Mouse (Mus musculus) brain, adult 10 weeks (tissue): Measurements from ENCODE around the gene Crat. TPM values are rescaled to one million over a fixed set of nuclear protein-coding genes. Genes with fewer than 3 reads are reported as not detected.

ENCODE experiments used
- polyA plus RNA-seq: library from polyadenylated mRNA; stranded (reverse); fragments of 350-450 nt; fragmentation: Illumina TruSeq; extraction: RNeasy Lipid Tissue Mini Kit (QIAGEN cat#74804); gene quantifications from one replicate; pipeline ENCODE4 v1.2.3, GENCODE M21; 2015; ENCODE audit warnings: low read depth, low replicate concordance

Crat gene
- 31.3 TPM for polyA plus RNA-seq

DNA sequence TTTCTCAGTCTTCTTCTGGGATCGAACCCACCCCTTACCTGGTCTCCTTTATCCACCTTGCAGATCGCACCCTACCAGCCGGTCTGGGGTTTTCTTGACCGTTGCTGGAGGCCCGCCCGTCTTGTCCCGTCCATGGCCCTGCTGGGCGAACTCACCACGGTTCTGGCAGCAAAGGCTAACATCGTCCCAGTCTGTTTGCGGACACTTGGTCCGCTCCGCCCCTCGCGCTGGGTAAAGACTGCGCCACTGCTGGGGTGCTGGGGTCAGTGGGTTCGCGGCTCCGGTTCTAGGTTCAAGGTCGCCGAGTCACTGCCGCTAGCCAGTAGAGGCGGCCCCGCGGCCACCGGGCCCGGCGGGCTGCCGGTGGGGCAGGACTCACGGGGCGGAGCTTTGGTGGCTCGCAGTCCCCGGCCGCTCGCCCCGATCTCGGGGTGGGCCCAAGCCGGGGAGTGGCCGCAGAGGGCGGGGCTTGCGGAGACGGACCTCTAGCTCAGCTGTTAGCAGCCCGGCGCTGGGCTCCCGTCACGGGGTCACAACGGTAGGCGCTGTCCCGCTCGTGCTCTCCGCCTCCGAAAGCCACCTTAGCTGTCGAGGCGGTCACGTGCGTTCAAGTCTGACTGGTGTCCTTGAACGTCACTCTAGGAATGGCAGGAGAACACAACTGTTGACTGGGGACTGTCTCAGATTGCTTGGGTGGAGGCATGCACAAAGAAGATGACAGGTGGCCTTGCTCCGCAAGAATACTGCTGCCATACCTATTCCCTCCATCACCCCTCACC is at the start of gene Crat:
TSS of gene Crat (minus strand) at position 657 of the 779 bp plus-strand sequence.

DNA sequence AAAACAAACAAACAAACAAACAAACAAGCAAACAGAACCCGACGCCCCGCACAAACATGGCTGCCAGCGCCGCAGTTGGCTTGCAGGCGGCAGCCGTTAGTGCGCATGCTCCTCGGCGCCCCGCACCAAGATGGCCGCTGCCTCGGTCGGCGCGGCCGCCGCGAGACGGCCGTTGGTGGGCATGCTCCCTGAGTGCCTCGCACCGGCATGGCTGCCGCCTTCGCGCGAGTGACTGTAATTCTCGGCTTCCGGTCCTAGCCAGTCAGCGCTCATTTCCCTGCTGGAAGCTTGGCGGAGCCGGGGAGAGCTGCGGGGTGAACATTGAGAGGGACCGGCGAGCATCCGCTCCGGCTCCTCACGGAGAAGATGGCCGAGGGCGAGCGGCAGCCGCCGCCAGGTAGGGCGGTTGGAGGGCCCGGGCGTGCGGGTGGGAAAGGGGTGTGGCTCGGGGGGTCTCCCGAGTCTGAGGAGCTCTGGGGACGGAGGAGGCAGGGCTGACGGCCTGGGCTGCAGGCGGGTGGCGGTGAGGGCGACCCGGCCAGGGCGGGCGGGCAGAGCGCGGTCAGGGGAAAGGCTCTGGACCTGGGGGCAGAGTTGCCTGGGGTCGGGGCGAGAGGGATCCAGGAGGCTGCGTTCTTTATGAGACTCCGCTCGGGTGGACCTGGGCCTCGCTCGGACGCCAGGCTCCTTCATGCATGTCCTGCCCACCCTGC is 479 bp upstream of the Crat start, which contains the start of gene Ptpa:
TSS of gene Ptpa (plus strand) at position 104 of the 713 bp plus-strand sequence.

GRCm38 (mm10) chr2:30392114-30392576 is 23.5 kb downstream of the Crat start, which contains the start of gene Dolpp1:
TSS of gene Dolpp1 (plus strand) at chr2:30392254.

GRCm38 (mm10) chr2:30363773-30364650 is 51.6 kb downstream of the Crat start, which contains the start of gene Miga2:
TSS of gene Miga2 (plus strand) at chr2:30364233.

GRCm38 (mm10) chr2:30358533-30359531 is 56.8 kb downstream of the Crat start, which contains the start of gene Sh3glb2:
TSS of gene Sh3glb2 (minus strand) at chr2:30359337.

Other genes with a start within 250 kb of the Crat start
- gene Endog, start 244.3 kb downstream of the Crat start, polyA plus RNA-seq, result 23.6 TPM
- gene Spout1, start 237.4 kb downstream of the Crat start, polyA plus RNA-seq, result 42.4 TPM
- gene Kyat1, start 210.0 kb downstream of the Crat start, polyA plus RNA-seq, result 15.7 TPM
- gene Lrrc8a, start 178.1 kb downstream of the Crat start, polyA plus RNA-seq, result 21.0 TPM
- gene Gm28035, start 175.2 kb downstream of the Crat start, polyA plus RNA-seq, result 4.9 TPM
- gene Phyhd1, start 149.6 kb downstream of the Crat start, polyA plus RNA-seq, result 26.0 TPM
- gene Gm28038, start 134.8 kb downstream of the Crat start, polyA plus RNA-seq, result not detected
- gene Dolk, start 129.5 kb downstream of the Crat start, polyA plus RNA-seq, result 21.6 TPM
- gene Nup188, start 129.4 kb downstream of the Crat start, polyA plus RNA-seq, result 8.6 TPM
- 272 TPM for gene Sh3glb2, start 56.5 kb downstream of the Crat start, polyA plus RNA-seq
- gene Miga2, start 51.6 kb downstream of the Crat start, polyA plus RNA-seq, result 62.1 TPM
- gene Dolpp1, start 23.6 kb downstream of the Crat start, polyA plus RNA-seq, result 20.7 TPM
- gene Ptpa, start 226 bp upstream of the Crat start, polyA plus RNA-seq, result 190 TPM
- gene Ier5l, start 58.4 kb upstream of the Crat start, polyA plus RNA-seq, result 10.3 TPM
- gene Cstad, start 179.2 kb upstream of the Crat start, polyA plus RNA-seq, result 4.4 TPM